Mouse (Mus musculus): Measurements from ENCODE around the gene Chrm4. TPM values are rescaled to one million over a fixed set of nuclear protein-coding genes. Genes with fewer than 3 reads are reported as not detected.

The Chrm4 gene
- polyA plus RNA-seq, 1 experiment from 2014 or later: not detected

DNA sequence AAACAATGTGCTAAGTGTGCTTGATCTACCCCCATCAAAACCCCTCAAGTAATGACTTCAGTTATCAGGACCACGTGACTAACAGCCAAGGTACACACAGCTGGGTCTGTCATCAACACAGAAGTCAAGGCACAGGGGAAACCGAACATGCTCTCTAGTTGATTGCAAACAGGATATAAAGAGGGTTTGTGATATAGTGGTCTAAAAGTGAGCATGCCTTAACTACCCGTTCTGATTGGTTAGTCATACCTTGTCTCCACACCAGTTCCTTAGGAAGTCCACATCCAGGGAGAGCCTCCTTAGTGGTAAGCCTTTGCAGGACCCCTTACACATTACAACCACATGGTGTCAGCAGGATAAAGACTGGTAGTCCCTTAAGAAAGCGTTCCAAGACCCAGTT, 6.9 kb upstream of the Chrm4 start:
- peaks cover 26% of the 10 kb centered on the region for H3K27me3 ChIP-seq (ENCODE audit: control insufficient read depth, insufficient read depth, low read length)
- no peak overlapping the region for H3K9ac ChIP-seq (ENCODE audit: low read depth, low read length)
- H3K4me1 ChIP-seq (ENCODE audit: control insufficient read depth, insufficient read depth, low read length): peaks cover 9% of the 10 kb centered on the region
- peaks cover 22% of the 10 kb centered on the region for H3K36me3 ChIP-seq (ENCODE audit: control insufficient read depth, insufficient read depth, low read length)
- 74% methylated on average over 4 of the region's 4 CpGs for WGBS
- H3K27ac ChIP-seq (ENCODE audit: low read depth, low read length): no peak overlapping the region
- no peak for ATAC-seq (ENCODE audit: low FRiP score, low TSS enrichment)
- H3K9me3 ChIP-seq (ENCODE audit: control insufficient read depth, low read length): no peaks in the 10 kb centered on the region
- H3K4me2 ChIP-seq (replicated peaks; ENCODE audit: low read depth, low read length): no peak overlapping the region
- H3K4me3 ChIP-seq (ENCODE audit: low read length): no peak overlapping the region

DNA sequence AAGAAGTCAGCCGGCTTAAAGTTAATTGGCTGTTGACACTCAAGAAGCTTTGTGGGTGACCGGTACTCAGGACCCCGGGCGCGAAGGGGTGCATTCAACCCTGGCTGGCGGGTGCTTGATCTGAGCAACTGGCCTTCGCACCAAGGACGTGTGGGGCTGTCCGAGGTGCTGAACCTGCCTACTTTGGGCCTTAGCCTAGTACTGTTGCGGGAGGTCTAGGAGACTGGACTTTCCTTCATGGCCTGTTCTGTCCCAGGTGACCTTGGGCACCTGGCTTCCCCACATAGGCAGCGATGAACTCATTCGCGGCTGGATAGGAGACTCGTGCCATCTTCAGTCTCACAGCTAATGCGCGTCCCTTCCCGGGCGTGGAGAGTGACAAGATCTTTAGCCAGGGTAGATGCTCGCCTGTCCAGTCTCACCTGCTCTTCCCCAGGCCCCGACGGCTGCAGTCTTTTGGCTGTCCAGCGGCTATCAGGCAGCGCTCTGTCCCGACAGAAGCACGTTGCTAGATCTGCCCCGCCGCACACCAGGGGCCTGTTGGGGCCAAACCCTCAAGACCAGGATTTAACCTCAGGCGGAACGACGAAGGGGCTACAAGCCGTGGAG, 5.8 kb upstream of the Chrm4 start:
- peak; percentile 17; the same call in 1 of the 2 replicates for ATAC-seq (ENCODE audit: low FRiP score, low TSS enrichment)
- Histone ChIP-seq H3K27ac (ENCODE audit: low read depth, low read length) (no peak overlapping the region), H3K4me2 (replicated peaks; ENCODE audit: low read depth, low read length) (peak overlapping the region; percentile 92), H3K36me3 (ENCODE audit: control insufficient read depth, insufficient read depth, low read length) (peaks cover 20% of the 10 kb centered on the region), H3K27me3 (ENCODE audit: control insufficient read depth, insufficient read depth, low read length) (peaks cover 26% of the 10 kb centered on the region), H3K4me1 (ENCODE audit: control insufficient read depth, insufficient read depth, low read length) (peaks cover 9% of the 10 kb centered on the region), H3K4me3 (ENCODE audit: low read length) (peak overlapping the region; percentile 52), H3K9ac (ENCODE audit: low read depth, low read length) (no peak overlapping the region), H3K9me3 (ENCODE audit: control insufficient read depth, low read length) (no peaks in the 10 kb centered on the region)
- 4% methylated on average over 31 of the region's 31 CpGs for WGBS

DNA sequence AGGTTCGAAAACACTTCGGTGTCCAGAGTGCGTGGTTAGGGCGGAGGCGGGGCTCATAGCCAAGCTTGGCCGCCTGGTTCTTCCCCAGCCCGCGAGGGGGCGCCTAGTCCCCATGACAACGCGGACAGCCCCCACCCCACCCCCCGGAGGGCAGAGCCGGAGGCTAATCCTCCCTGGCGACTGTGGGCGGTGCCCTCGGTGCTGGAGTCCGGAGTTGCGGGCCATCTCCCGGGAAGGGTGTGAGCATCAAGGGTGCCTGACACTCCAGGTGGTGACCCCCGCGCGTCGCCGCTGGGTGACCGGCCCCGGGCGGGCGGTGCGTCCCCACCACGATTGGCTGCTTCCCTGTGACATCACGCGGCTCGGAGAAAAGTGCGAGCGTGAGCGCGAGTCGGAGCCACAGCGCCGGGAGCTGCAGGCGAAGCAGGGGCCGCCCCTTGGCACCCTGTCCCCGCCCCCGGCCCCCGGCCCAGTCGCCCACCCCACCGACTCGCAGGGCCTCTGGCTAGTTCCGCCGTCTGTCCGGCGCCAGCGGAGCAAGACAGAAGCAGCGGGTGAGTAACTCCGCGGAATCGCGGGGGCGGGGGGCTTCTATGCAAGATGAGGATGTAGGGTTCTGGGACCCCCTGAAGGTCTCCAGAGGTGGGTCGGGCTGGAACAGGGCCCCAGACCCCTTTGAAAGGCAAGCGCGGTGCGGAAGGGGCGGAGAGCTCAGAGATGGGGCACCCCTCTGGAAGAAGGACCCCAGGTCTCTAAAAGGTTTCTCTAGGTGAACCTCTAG, 5.1 kb upstream of the Chrm4 start:
- ATAC-seq (ENCODE audit: low FRiP score, low TSS enrichment): peak; percentile 57
- Histone ChIP-seq H3K27ac (ENCODE audit: low read depth, low read length) (no peak overlapping the region), H3K36me3 (ENCODE audit: control insufficient read depth, insufficient read depth, low read length) (peaks cover 13% of the 10 kb centered on the region), H3K27me3 (ENCODE audit: control insufficient read depth, insufficient read depth, low read length) (peaks cover 26% of the 10 kb centered on the region), H3K9ac (ENCODE audit: low read depth, low read length) (peak overlapping the region; percentile 38; the same call in 1 of the 2 replicates), H3K9me3 (ENCODE audit: control insufficient read depth, low read length) (no peaks in the 10 kb centered on the region), H3K4me3 (ENCODE audit: low read length) (peak overlapping the region; percentile 52), H3K4me2 (replicated peaks; ENCODE audit: low read depth, low read length) (peak overlapping the region; percentile 92), H3K4me1 (ENCODE audit: control insufficient read depth, insufficient read depth, low read length) (peaks cover 9% of the 10 kb centered on the region)
- 2% methylated on average over 61 of the region's 64 CpGs for WGBS

DNA sequence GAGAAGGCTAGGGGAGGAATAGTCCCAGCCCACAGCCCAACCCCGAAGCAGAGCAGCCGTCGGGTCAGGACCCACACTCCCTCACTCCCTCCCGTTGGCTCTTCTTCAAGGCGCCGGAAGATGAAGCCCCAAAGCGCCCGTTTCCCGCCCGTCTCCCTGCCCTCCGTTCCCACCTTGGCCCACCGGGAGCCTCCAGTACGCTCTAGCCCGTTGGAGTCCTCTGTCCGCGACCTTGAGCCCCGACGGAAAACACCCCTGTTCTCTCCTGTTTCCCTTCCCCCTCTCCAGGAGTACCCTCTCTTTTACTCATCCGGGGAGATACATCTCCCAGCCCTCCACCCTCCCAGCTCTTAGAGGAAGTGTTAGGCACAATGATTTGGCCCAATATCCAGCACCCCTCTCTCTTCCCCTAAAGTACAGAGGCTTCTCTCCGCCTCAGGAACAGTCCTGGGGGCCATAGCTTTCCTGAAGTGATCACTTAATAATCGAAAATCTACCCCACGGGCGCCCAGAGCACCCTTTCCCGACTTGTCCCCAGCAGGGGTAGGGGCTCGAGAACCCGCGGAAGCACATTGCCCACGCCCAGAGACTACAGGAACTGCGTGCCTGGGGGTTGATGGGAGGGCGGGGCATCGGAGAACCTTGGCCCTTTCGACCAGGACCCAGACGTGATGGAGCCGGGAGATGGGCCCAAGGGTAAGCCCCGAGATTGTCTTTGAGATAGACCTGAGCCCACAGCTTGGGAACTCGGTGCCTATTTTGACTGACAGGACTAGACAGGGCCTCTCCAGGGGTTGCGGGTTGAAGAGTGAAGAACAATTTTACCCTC, 4.2 kb upstream of the Chrm4 start:
- H3K4me1 ChIP-seq (ENCODE audit: control insufficient read depth, insufficient read depth, low read length): peaks cover 9% of the 10 kb centered on the region
- peaks cover 7% of the 10 kb centered on the region for H3K36me3 ChIP-seq (ENCODE audit: control insufficient read depth, insufficient read depth, low read length)
- H3K9me3 ChIP-seq (ENCODE audit: control insufficient read depth, low read length): no peaks in the 10 kb centered on the region
- H3K9ac ChIP-seq (ENCODE audit: low read depth, low read length): no peak overlapping the region
- peak overlapping the region; percentile 52 for H3K4me3 ChIP-seq (ENCODE audit: low read length)
- H3K27me3 ChIP-seq (ENCODE audit: control insufficient read depth, insufficient read depth, low read length): peaks cover 26% of the 10 kb centered on the region
- no peak; the same call in 1 of the 2 replicates for ATAC-seq (ENCODE audit: low FRiP score, low TSS enrichment)
- WGBS: 3% methylated on average over 37 of the region's 37 CpGs
- peak overlapping the region; percentile 92 for H3K4me2 ChIP-seq (replicated peaks; ENCODE audit: low read depth, low read length)
- no peak overlapping the region for H3K27ac ChIP-seq (ENCODE audit: low read depth, low read length)

DNA sequence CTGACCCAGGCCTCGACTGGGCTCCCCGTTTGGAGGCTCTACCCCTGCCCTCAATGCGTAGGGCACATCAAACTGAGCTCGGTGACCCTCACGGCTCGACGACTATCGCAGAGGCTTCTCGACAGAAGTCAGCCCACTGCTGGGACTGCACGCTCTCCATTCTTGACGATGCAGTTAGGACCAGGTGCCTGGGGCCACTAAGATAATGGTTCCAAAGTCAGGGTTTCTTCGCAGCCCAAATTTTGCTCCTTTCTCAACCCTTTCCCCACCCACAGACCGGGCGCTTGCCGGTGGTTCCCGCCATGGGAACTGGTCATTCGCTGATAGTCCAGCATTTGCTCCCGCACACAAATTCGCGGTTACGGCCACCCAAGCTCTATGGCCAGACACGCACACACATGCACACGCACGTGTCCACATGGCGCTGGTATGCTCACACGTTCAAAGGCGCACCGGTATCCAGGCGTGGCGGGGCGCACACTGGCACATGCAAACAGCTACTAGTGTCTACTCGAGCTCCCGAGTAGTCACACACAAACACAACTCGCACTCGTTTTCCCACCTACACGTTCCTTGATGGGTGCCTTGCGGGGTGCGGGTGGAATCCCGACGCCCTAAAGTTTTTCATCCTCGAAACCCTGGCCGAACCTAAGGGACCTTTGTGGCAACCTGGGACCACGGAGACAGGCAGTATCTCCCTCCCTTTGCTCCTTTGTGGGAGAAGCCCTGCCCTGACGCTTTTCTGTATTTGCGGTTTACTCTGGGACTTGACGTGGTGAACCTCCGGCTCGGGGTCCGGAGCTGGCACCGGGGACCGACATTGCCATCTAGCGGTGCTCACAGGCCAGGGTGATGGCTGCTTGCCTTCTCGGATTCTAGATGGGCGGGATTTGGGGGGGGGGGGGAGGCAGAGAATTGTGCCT, 3.4 kb upstream of the Chrm4 start:
- no peaks in the 10 kb centered on the region for H3K36me3 ChIP-seq (ENCODE audit: control insufficient read depth, insufficient read depth, low read length)
- H3K9me3 ChIP-seq (ENCODE audit: control insufficient read depth, low read length): no peaks in the 10 kb centered on the region
- H3K4me2 ChIP-seq (replicated peaks; ENCODE audit: low read depth, low read length): peak overlapping the region; percentile 32
- no peak overlapping the region for H3K27ac ChIP-seq (ENCODE audit: low read depth, low read length)
- peaks cover 9% of the 10 kb centered on the region for H3K4me1 ChIP-seq (ENCODE audit: control insufficient read depth, insufficient read depth, low read length)
- ATAC-seq (ENCODE audit: low FRiP score, low TSS enrichment): no peak
- peak overlapping the region; percentile 52; the same call in 1 of the 2 replicates for H3K4me3 ChIP-seq (ENCODE audit: low read length)
- no peak overlapping the region for H3K9ac ChIP-seq (ENCODE audit: low read depth, low read length)
- 6% methylated on average over 54 of the region's 54 CpGs for WGBS
- H3K27me3 ChIP-seq (ENCODE audit: control insufficient read depth, insufficient read depth, low read length): peaks cover 26% of the 10 kb centered on the region

DNA sequence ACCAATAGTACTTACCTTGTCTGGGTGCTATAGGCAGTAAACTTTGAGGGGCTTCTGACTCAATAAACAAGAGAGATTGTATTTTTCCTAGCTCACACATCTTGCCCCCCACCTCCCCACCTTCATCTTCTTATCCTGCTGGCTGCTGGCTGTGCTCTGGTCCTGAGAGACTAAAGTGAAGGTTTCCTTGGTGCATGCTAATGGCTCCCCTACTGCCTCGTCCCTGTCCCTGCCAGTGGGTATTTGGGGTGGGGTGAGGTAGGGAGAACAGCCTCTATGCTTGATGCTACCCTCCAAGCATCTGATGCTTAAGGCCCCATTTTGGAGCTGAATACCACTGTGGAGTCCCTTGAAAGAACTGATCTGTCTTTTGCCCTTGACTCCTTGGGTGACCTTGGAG, 2.3 kb upstream of the Chrm4 start:
- ATAC-seq (ENCODE audit: low FRiP score, low TSS enrichment): no peak

DNA sequence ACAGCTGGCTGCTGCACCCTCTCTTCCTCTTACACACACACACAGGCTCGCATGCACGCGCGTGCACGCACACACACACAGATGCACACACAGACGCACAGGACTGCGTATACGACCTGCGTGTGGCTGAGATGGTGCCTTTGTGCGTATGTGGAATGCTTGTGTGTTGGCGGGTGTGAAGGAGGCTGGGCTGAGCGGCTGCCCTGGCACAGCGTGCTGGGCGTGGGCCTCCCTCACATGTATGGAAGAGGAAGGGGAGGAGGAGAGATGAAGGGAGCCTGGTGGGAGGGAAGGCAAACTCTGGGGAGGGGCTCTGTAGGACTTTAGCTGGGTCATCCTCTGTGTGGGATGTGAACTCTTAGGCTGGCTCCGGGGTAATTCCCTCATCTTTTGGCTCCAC, 1.6 kb upstream of the Chrm4 start:
- Histone ChIP-seq H3K4me3 (ENCODE audit: low read length) (no peak overlapping the region), H3K9me3 (ENCODE audit: control insufficient read depth, low read length) (no peaks in the 10 kb centered on the region), H3K4me1 (ENCODE audit: control insufficient read depth, insufficient read depth, low read length) (peaks cover 14% of the 10 kb centered on the region), H3K9ac (ENCODE audit: low read depth, low read length) (no peak overlapping the region), H3K4me2 (replicated peaks; ENCODE audit: low read depth, low read length) (no peak overlapping the region), H3K27ac (ENCODE audit: low read depth, low read length) (no peak overlapping the region), H3K36me3 (ENCODE audit: control insufficient read depth, insufficient read depth, low read length) (peaks cover 7% of the 10 kb centered on the region; the same call in 1 of the 2 replicates), H3K27me3 (ENCODE audit: control insufficient read depth, insufficient read depth, low read length) (peaks cover 26% of the 10 kb centered on the region)
- ATAC-seq (ENCODE audit: low FRiP score, low TSS enrichment): no peak
- WGBS: 85% methylated on average over 15 of the region's 15 CpGs

More for the DNA sequence above, 2.3 kb upstream of the Chrm4 start:
- Histone ChIP-seq H3K4me3 (ENCODE audit: low read length) (no peak overlapping the region), H3K27me3 (ENCODE audit: control insufficient read depth, insufficient read depth, low read length) (peaks cover 26% of the 10 kb centered on the region), H3K36me3 (ENCODE audit: control insufficient read depth, insufficient read depth, low read length) (peaks cover 5% of the 10 kb centered on the region; the same call in 1 of the 2 replicates), H3K27ac (ENCODE audit: low read depth, low read length) (no peak overlapping the region), H3K4me2 (replicated peaks; ENCODE audit: low read depth, low read length) (no peak overlapping the region), H3K9me3 (ENCODE audit: control insufficient read depth, low read length) (no peaks in the 10 kb centered on the region), H3K9ac (ENCODE audit: low read depth, low read length) (no peak overlapping the region), H3K4me1 (ENCODE audit: control insufficient read depth, insufficient read depth, low read length) (peaks cover 14% of the 10 kb centered on the region)
- WGBS: 80% methylated on average over 1 of the region's 1 CpGs
